Mouse (Mus musculus) telencephalon, adult 2 months (tissue): ENCODE data around the gene Cdyl2.

Experiments
- DNase-seq: peaks from one replicate; pipeline ENCODE4 v3.0.0-alpha.2; 2011; ENCODE audit warnings: low read depth, low spot score

Cdyl2 gene

DNA sequence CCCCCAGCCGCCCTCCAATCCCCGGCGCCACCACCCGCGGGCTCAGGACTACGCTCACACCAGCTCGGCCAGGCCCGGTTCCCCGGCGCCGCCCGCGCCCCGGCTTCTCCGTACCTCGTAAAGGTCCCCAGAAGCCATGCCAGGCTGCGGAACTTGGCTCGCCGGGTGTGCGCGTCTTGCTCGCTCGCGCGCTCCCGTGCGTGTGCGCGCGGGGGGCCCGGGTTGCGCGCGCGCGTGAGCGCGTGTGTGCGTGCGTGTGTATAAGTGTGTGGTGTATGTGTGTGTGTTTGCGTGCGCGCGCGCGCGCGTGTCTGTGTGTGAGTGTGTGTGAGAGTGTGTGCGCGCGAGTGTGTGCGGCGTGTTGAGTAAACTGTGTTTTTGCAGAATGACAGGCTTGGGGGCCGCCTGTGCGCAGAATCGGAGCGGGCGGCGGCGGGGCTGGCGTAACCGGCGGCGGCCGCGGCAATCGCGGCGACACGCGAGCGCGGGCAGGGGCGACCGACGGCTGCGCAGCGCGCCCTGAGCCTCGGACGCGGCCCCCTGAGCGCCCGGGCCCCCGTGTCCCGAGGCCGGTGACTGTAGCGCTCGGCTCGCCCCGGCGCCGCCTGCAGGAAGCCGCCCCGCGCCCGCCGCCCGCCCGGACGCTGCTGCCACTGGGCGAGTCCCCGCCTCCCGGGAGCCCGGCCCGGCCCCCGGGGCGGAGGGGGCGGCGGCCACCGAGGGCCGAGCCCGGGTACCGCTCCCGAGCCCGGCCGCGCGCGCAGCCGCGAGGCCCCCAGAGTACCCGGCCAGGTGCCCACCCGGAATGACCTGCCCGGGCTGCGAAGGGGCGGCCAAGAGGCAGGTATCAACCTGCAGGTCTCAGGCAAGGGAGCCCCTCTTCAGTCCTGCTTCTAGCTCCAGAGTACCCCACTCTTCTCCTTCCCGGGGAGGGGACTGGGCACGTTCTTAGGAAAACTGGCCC, at the start of gene Cdyl2:
Cdyl2 (minus strand) TSS at position 308 of the 964 bp plus-strand sequence.
- DNase-seq: peak; percentile 73

DNA sequence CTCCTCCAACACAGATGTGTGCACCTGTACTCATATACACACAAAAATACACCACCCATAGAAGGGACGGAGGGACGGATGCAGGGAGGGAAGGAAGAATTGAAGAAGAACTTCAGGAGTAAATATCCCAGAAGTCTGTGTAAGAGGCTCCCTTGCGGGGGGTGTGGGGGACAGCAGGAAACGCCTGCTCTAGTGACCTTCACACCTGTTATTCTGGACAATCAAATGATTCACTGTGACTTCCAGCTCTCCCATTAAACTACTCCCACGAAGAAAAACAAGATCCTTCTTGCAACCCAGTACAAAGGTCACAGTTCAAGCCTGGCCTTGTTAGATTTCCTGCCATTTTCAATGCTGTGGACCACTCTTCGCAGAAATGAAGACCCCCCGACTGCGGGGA, 47.8 kb upstream of the Cdyl2 start:
- no peak for DNase-seq

DNA sequence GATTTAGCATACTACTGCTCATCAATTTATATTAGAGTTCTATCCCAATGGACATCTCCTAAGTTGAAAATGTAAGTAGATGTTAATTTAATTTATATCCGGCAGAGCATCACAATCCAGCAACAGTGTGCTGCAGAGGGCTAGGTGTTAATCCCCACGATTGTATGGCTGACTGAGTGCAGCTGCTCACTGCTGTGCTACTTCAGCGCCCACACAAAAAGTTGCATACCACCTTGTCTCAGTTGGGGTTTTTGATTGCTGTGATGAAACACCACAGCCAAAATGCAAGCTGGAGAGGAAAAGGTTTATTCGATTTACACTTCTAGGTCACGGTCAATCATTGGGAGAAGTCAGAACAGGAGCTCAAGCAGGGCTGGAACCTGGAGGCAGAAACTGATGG, 41.4 kb upstream of the Cdyl2 start:
- no peak for DNase-seq

DNA sequence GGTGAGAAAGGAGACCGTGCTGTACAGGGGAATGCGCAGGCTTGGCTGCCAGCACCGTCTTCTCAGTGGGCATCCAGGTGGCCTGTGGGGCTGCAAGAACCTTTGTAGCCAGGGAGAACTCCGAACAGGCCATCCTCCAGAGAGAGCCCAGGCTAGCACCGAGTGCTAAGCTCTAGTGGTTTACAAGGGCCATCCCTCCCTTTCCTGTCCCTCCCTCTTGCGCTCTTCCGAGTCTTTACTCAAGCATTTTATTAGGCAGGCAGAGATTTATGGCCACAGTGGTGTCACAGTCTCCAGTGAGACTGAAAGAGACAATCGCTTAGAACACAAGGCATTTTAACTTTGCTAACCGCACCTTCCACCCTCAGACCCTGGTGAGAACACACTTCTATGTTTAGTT, 39.9 kb upstream of the Cdyl2 start:
- DNase-seq: no peak

DNA sequence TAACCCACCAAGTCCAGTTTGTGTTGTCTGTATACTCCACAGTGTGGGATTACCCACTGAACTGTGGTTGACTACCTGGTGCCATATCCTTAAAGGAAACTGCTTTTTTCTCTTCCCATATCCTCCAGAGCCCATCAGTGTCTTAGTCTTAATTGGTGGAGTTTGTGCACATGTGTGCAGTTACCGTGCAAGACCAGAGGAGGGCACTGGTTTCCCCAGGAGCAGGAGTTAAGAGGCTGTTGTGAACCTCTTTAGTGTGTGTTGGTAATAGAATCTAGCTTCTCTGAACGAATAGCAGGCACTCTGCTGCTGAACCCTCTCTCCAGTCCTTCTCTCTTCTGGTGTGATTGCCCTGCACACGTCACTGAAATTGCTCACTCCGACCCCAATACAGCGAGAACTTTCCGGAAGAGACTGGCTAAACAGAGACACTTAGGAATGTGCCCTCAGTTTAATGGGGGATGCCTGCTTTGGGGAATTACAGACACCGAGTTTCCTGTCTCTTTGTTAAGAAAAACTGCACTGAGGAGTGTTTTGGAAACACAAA, 39.1 kb upstream of the Cdyl2 start:
- no peak for DNase-seq

DNA sequence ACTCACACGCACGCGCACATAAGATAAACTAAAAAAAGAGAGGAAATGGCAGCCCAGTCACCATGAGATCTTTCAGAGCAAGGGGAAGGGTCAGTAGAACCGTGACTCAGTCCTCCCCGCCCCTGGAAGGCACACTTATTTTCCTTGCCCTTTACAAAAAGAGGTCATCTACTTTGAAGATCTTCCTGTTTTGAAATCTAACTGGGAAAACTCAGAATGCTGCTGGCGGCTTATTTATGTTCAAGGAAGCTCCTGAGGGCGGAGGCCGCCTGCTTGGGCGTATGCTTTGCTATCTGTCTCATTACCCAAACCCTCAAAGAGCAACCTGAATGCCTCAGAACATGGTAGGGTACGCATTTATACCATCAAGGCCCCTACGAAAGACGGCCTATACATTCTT, 38.0 kb upstream of the Cdyl2 start:
- DNase-seq: no peak

DNA sequence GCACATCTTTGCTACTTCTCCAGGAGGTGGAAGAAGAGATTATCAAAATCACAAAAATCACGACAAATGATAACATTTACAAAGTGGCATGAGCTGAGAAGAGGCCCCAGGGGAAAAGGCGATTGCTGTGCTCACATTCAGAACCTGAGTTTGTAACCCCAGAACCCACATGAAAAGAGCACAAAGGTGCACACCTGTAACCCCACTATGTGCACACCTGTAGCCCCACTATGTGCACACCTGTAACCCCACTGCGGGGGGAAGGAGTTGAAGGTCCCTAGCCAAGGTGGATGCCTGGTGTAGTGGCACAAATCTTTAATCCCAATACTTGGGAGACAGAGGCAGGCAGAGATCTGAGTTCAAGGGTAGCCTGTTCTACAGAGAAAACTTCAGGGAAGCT, 23.4 kb upstream of the Cdyl2 start:
- no peak for DNase-seq

DNA sequence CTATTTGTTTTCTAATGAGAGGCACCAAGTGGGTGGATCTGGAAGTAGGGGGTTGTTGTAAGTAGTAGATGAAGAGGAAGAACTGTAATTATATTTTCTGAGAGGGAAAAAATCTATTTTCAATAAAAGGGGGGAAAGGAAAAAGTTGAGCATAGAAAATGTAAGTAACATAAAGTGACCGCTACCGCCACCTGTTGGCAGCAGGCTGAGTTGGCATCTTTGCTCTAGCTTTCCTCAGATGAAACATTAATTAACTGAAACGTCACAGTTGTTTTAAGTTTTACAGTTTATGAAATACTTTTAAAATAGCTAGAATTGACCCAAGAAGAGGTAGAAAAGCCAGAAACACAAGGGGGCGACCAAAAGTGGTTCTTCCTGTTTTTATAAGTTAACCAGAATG, 22.8 kb upstream of the Cdyl2 start:
- DNase-seq: no peak

DNA sequence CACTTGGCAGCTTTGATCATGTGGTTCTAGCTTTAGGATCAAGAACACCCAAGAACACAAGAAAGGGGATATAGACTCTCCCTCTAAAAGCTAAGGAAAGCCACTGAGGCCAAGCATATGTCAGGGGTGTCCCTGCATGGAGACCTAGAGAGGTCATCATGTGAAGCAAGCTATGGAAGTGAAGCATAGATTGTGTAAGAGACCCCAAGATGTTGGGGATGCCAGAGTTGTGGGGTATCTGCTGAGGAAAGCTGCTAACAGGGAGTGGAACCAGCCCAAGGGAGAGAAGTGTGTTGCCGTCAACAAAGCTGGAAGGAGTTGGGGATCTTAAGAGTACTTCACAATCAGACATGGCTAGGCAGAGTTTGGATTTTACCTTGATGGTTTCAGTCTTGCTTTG, 7.9 kb upstream of the Cdyl2 start:
- DNase-seq: no peak

DNA sequence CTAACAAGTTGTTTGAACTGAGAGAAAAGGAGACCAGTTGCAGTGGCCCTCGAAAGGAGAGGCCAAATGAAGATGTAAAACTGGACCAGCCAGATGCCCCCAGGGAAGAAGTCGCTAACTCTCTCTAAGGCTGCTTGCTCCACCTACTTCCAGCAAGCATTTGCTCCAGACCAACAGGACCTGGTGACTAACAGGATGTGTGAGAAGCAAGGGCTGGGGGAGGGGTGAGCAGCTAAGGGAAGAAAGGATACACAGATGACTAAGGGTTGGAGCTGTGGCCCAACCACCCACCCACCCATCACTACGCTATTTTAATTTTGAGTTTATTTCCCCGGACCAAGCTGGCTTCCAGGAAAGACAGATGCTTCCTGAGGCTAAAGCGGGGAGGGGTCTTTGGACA, 2.5 kb upstream of the Cdyl2 start:
- DNase-seq: no peak

DNA sequence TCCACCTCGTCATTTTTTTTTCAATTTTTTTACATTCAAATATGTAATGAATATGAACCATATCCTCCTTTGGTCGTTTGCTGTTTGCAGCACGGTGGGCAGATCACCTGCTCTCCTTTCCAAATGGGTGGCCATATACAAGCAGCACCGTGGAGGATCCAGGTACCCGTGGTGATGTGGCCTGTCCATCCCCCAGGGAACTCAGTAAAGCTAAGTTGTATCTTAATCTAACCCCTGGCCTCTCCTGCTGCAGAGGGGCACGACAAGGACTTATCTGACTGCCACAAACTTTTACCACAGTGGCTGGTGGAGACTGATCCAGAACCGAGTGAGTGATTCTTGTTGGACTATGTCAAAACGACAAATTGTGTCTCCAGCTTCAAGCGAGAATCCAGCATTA, 1.4 kb upstream of the Cdyl2 start:
- no peak for DNase-seq

DNA sequence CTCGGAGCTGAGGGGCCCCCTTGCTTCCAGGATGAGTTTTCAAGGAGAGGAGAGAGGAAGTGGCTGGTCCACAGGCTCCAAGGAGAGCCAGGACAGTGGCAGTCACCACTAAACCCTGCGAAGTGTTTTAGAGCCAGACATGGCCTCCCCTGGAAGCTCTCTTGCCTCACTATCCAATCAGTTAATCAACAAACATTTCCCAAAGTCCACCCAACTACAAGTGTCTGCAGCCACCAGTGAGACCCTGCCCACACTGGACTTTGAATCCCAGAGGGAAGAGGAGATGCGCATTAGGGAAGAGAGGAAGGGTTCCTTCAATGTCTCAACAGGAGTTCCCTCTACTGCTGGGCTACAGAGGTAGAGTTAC, 840 bp upstream of the Cdyl2 start:
- no peak for DNase-seq

DNA sequence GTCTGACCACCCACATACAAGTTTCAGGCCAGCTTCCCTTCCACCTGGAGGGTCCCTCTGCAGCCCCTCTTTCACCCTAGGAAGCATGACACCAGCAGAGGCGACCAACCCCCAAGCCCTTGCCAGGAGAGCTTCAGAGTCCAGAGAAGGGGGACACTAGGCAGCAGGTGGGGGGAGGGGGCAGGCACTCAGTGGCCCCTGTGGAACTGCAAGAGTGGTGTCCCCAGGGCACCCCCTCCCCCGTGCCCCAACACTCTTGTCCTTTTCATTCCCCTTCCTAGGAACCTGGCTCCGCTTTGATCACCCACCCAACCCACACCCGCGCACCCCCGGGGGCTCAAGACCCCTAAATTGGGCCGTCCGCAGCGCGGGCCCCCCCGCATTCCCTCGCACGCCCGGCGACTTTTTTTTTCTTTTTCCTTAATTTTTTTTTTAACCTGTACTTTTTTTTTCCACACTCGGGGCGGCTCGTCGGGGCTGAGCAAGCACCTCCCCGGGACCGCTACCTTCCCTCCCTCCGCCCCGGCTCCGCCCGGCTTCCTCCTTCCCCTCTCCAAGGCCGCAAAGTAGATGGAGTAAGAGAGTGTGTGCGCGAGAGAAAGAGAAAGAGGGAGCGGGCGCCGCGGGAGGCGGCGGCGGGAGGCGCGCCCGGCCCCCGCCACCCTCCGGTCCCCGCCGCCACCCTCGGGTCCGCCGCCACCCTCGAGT, 661 bp downstream of the Cdyl2 start:
- no peak for DNase-seq

DNA sequence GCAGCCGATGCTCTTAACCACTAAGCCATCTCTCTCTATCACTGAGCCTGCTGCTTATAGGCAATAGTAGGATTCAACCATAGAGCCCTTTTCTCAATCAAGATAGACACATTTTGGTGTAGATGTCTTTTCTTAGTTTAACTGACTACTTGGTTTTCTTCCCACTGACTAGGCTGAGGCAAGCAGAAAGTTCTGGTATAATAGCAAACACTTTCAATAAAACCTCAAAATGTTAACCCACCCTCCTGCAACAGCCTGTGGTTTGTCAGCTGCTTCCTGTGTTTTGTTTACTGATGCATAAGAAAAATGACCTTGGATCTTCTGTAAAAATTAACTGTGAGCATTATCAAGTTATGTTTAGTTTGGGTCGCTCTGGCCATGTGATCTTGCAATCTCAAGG, 11.3 kb downstream of the Cdyl2 start:
- no peak for DNase-seq

DNA sequence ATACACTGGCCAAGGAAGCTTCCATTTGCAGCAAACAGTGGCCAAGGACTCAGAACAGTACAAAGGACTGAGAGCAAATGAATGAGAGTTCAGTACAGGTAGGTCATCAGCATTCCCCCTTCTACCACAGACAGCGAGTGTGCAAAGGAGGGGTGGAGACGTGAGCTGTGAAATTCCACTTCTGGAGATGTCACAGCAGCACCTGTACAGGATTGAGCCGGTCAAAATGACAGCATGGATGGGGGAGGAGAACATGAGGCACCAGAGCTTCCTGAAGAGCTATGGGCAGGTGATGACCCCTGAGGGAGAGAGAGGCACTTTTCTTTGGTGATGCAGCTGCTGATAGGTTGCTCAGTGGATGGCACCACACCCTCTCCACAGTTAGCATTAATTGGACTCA, 25.3 kb downstream of the Cdyl2 start:
- no peak for DNase-seq

DNA sequence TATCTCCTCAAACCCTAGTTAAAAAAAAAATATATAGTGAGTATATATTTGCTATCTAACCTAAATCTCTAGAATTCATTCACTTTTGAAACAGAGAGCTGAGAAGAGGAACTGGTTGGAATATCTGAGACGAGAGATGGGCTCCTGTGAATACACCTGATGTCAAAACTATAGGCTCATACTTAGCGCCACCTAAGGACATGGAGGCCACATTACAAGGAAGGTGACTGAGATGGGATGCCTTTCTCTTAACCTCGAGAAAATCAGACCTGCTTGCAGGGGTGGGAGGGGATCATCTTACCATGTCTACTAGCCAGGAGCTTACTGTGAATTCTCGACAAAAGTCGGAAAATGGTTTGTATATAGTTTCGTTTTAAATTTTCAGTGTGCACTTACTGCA, 30.3 kb downstream of the Cdyl2 start:
- no peak for DNase-seq

DNA sequence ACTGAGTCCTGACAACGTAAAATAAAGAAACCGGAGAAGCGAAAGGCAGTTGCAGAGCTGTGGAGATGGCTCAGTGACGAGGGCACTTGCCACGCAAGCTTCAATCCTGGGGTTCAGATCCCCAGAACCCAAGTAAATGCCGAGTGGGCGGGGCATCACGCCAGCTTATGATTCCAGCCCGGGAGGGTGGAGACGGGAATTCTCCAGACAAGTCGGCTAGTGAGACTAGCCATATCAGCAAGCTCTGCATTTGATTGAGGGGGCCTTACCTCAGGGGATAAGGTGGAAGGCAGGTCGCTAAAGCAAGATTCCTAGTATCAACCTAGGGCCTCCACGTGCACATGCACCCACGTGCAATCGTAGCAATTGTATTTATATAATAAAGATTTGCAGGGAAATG, 39.9 kb downstream of the Cdyl2 start:
- DNase-seq: no peak

DNA sequence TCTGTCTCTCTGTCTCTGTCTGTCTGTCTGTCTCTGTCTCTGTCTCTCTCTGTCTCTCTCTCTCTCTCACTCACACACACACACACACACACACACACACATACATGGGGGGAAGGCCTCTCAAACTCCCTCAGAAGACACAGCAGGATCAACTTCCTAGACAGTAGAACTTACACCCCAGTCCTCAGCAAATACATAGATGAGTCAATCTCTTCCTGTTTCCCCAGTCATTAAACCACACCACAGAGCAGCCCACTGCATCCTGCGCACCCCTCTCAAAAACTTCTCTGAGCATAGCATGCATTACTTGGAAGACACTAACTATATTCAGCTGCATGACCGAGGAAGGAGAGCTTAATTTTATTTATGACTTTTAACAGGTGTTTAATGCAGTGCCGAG, 43.0 kb downstream of the Cdyl2 start:
- no peak for DNase-seq

DNA sequence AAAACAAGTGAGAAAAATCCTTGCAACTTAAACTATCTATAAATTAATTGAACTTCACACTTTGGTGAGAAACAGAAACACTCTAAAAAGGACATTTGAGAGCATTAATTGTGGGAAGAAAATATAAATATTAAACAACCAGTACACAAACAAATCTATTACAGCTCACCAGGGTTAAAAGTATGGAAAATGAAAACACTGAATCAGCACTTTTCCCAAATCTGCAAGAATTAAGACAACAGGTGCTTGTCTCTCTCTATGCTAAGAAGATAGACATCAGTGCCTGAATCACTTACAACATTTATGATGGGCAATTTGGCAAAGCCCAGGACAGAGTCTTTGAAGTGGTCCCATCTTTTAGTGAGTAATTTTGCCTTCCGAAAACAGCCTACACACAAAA, 56.6 kb downstream of the Cdyl2 start:
- no peak for DNase-seq

DNA sequence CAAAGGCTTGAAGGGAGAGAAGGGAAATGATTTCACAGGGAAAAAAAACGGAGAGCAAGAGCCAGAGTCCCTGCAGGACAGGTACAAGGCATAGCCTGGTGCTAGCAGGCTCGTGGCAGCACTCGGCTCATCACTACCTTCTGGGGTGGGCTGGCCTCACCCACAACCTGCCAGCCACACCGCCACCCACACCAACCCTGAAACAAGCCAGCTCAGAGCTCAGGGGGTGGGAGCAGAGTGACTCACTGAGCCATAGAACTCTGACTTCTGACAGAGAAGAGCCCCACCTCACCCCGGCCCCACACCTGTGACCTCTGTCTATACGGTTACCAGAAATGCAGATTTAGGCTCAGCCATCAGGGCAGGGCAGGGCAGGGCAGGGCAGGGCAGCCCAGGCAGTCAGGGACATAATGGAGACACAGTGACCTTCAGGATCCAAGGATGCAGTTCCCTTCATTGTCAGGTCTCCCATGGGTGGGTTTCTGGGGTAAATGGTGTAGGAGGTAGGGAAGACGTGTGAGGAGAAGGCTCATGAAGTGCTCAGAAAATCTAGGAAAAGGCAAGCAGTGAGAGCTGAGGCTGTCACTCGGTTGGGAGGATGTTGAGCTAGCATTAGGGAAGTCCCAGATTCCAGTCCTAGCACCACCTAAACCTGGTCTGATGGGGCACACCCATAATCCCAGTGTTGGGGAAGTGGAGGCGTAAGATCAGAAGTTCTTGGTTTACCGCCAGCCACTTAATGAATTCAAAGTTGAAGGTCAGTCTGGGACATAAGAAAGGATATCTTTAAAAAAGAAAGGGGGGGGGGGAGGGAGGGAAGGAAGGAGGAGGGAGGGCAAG, 58.6 kb downstream of the Cdyl2 start:
- DNase-seq: peak; percentile 31

DNA sequence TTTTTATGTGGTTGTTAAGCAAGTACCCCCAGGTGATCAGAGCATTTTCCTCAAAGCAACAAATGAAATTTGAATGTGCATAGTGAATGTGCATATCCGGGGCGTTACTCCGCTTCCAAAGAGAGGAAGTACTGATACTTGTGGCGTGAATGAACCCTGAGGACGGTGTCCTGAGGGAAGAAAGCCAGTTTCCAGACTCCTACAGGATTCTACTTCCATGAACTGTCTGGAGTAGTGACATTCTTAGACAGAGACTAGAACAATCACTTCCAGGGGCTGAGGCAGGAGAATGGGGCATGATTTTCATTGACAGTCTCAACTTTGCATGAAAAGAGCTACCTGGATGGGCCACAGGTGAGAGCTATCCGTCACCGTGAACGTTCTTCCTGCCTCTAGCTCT, 59.3 kb downstream of the Cdyl2 start:
- no peak for DNase-seq

DNA sequence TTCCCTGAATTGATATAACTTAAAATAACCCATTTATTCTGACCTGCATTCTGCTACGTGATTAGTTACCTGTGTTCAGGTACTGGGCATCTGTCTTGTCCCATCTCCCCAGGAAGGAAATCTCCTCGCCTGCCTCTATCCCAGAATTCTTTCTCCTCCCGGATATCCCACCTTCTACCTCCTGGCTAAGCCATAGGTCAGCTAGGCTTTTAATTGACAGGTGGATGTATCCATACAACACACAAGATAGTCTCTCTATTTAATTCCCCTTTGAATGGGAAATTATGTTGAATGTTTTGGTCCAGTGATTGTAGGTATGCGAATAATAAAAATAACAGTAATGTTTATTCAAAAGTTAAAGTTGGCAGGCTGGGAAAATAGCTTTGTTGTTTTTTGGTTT, 59.7 kb downstream of the Cdyl2 start:
- DNase-seq: no peak
